Mouse (Mus musculus) ES-E14 (cell line): Measurements from ENCODE around the gene H2afz. TPM values are rescaled to one million over a fixed set of nuclear protein-coding genes. Genes with fewer than 3 reads are reported as not detected.

Experiments used
- DNase-seq: peaks from one replicate; pipeline ENCODE4 v3.0.0-alpha.2; 2013; ENCODE audit warnings: low read depth, low spot score
- H3K27ac ChIP-seq: 2 replicates; pipeline ENCODE4 v1.5.1; 2012; ENCODE audit warnings: low read depth, mild to moderate bottlenecking, low read length, moderate library complexity, mixed read lengths; ENCODE audit not compliant: poor library complexity, insufficient read depth, severe bottlenecking
- H3K36me3 ChIP-seq: 2 replicates; pipeline ENCODE4 v1.6.1; 2012; ENCODE audit warnings: mild to moderate bottlenecking, low read length, moderate library complexity, mixed read lengths; ENCODE audit not compliant: control insufficient read depth, poor library complexity, insufficient read depth, severe bottlenecking
- H3K4me1 ChIP-seq, 2 experiments: fragments of 150-350 bp in 1 of 2; sonication (generic) in 1 of 2; 2 replicates each; pipeline ENCODE4 v1.6.1; 2012; ENCODE audit warnings: low read length in 2 of 2, mild to moderate bottlenecking in 1 of 2, mixed read lengths in 1 of 2; ENCODE audit not compliant: control insufficient read depth in 2 of 2, insufficient read depth in 2 of 2, poor library complexity in 1 of 2
- H3K4me3 ChIP-seq, 2 experiments: fragments of 150-350 bp in 1 of 2; sonication (generic) in 1 of 2; 2 replicates each; pipeline ENCODE4 v1.5.1; 2012; ENCODE audit warnings: low read length in 2 of 2, low read depth in 1 of 2, mild to moderate bottlenecking in 1 of 2, mixed read lengths in 1 of 2; ENCODE audit not compliant: insufficient read depth in 1 of 2, poor library complexity in 1 of 2, severe bottlenecking in 1 of 2
- H3K9ac ChIP-seq: 2 replicates; pipeline ENCODE4 v1.6.1; 2012; ENCODE audit warnings: low read depth, mild to moderate bottlenecking, low read length, mixed read lengths; ENCODE audit not compliant: poor library complexity, insufficient read depth, severe bottlenecking
- H3K9me3 ChIP-seq: fragments of 150-350 bp; sonication (generic); 2 replicates; pipeline ENCODE4 v1.6.1; 2012; ENCODE audit warnings: low read depth, mild to moderate bottlenecking, low read length; ENCODE audit not compliant: control insufficient read depth, insufficient read depth
- CHD2 ChIP-seq: IDR thresholded peaks from 2 replicates; pipeline ENCODE4 v1.6.1; 2014; ENCODE audit warnings: mild to moderate bottlenecking, low read depth, low read length, inconsistent platforms
- HCFC1 ChIP-seq: IDR thresholded peaks from 2 replicates; pipeline ENCODE4 v1.6.1; 2012; ENCODE audit warnings: low read length, inconsistent platforms, borderline replicate concordance; ENCODE audit not compliant: insufficient read depth
- MAFK ChIP-seq: IDR thresholded peaks from 2 replicates; pipeline ENCODE4 v1.6.1; 2014; ENCODE audit warnings: mild to moderate bottlenecking, low read depth, low read length, inconsistent platforms; ENCODE audit not compliant: insufficient read depth
- ZC3H11A ChIP-seq: IDR thresholded peaks from 2 replicates; pipeline ENCODE4 v1.6.1; 2012; ENCODE audit warnings: low read depth, mild to moderate bottlenecking, inconsistent platforms, low read length, borderline replicate concordance
- ZNF384 ChIP-seq: IDR thresholded peaks from 2 replicates; pipeline ENCODE4 v1.6.1; 2012; ENCODE audit warnings: low read depth, low read length, inconsistent platforms
- in situ Hi-C, 2 experiments: fragments of 600-800 bp; cut with MboI; formaldehyde crosslinking; loops; one replicate each; pipeline ENCODE4 v1.15.1; 2025; ENCODE audit warnings: low sequenced_read_pairs in 2 of 2, inconsistent platforms in 1 of 2; ENCODE audit not compliant: unreplicated experiment in 2 of 2
- total RNA-seq: library from RNA; depleted of rRNA; stranded (reverse); fragments of 300-350 nt; gene quantifications from 2 replicates; pipeline ENCODE4 v1.2.3, GENCODE M21; 2012

The H2afz gene
- total RNA-seq, 1 experiment, result 1,847 TPM

DNA sequence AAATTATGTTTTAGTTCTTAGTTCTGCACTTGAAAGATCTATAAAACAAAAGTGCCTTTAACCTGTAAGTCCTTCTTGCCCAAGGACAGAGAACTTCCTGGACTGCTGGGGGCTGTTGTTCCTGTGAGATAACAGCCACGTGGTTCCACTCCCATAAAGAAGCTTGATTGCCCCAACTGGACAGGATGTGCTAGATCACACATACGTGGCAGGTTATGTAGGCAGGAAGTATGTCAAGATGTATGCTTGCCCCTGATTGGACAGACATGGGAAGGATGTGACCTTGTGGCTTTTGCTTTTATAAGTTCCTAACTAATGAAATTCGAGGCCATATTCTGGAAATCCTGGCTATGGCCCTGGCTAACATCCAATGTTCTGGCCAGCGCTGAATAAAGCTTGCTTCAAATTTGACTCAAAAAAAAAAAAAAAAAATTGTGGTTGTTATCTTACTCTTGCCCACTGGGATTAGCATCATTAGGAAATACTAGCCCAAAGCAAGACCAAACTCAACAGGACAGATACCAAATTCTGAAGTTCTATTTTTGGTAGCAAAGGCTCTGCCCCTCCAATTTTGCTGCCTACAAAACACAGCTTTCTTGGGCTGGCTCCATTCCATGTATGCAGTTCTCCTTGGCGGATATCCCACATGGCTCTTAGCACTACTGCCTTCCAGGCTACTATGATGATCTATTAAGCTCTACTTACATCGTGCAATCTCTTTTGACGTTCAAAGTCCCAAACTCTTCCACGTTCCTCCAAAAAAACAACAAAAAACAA lies 3.7 kb upstream of the H2afz start:
- no peak overlapping the region for H3K9ac ChIP-seq
- peaks cover 0 to 2% of the 10 kb centered on the region in 2 experiments; a peak in 1 of 4 replicates for H3K4me1 ChIP-seq
- peaks cover 5% of the 10 kb centered on the region for H3K36me3 ChIP-seq
- TF ChIP-seq ZNF384 (no peak), HCFC1 (no peak), MAFK (no peak), CHD2 (no peak), ZC3H11A (no peak)
- H3K4me3 ChIP-seq, result no peak overlapping the region
- H3K27ac ChIP-seq, result no peak overlapping the region
- H3K9me3 ChIP-seq, result no peaks in the 10 kb centered on the region
- DNase-seq, result no peak
- in situ Hi-C loops, result no loop called here

- TF ChIP-seq ZNF384, result no peak
- no peak for TF ChIP-seq ZC3H11A
- TF ChIP-seq HCFC1, result no peak
- no peak for TF ChIP-seq MAFK
- no peak for TF ChIP-seq CHD2
- Histone ChIP-seq H3K4me3 (no peak overlapping the region), H3K4me1 (peaks cover 0 to 2% of the 10 kb centered on the region in 2 experiments; a peak in 1 of 4 replicates), H3K36me3 (peaks cover 7% of the 10 kb centered on the region), H3K9ac (no peak overlapping the region), H3K9me3 (no peaks in the 10 kb centered on the region), H3K27ac (no peak overlapping the region)
- in situ Hi-C loops, result no loop called here
- no peak for DNase-seq
Measured at GRCm38 (mm10) chr3:137861436-137861835, 2.9 kb upstream of the H2afz start.

GRCm38 (mm10) chr3:137862600-137862999 lies 1.7 kb upstream of the H2afz start:
- Histone ChIP-seq H3K9ac (no peak overlapping the region), H3K27ac (no peak overlapping the region), H3K36me3 (peaks cover 7% of the 10 kb centered on the region), H3K9me3 (no peaks in the 10 kb centered on the region), H3K4me3 (no peak overlapping the region), H3K4me1 (peaks cover 0 to 2% of the 10 kb centered on the region in 2 experiments; a peak in 1 of 4 replicates)
- in situ Hi-C loops, result no loop called here
- peak; percentile 62 for TF ChIP-seq ZNF384
- TF ChIP-seq ZC3H11A, result no peak
- no peak for DNase-seq

DNA sequence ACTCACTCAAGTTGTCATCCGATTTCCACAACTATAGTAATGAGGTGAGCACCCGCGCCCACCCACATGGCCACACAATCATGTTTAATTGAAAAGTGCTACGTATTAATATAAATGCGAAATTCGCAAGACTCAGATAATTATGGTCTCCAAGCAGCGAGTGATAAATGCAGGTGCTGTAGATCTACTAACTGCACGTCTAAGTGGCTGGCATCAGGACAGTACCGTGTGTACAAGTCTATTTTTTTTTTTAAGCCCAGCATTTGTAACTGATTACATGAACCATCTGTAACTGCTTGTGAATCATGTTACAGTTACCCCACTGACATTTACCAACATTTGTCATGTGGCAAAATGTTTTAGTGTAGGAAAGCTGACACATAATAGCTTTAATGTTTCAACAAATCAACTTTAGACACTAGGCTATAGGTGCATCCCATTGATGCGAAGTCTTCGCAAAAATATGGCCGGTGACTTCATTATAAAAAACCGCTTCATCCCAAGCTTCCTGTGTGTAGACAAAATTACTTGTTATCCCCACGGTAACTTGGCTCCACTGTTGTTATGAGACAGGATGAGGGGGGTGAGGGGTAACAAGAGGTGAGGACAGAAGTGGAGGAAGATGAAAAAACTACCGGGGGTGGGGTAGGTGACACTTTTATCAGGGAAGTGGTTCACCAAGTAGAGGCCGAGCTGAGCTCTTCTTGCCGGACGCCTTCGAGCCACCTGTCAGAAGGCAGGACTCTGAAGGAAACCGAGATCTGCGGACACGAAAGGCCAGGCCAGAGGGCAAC lies 760 bp upstream of the H2afz start:
- Histone ChIP-seq H3K27ac (peak overlapping the region; percentile 67), H3K9ac (peak overlapping the region; percentile 75), H3K4me1 (peaks cover 0 to 2% of the 10 kb centered on the region in 2 experiments; a peak in 1 of 4 replicates), H3K4me3 (peak overlapping the region; percentile 79 to 88), H3K9me3 (no peaks in the 10 kb centered on the region), H3K36me3 (peaks cover 7% of the 10 kb centered on the region)
- in situ Hi-C loops, result no loop called here
- DNase-seq, result no peak
- TF ChIP-seq HCFC1 (no peak), CHD2 (no peak), MAFK (no peak), ZNF384 (no peak), ZC3H11A (no peak)
